Mouse (Mus musculus): ENCODE data around the gene Syn1. TPM values are rescaled to one million over a fixed set of nuclear protein-coding genes. Genes with fewer than 3 reads are reported as not detected.
A peak's percentile ranks its signal among the peaks of the same experiment; 100 is the strongest.

Gene Syn1
- total RNA-seq, 2 experiments from 2014 or later, result 542 to 553 TPM

- Histone ChIP-seq H3K4me3 (no peak overlapping the region), H3K27ac (peak overlapping the region; percentile 36; the same call in 1 of the 2 replicates)
- TF ChIP-seq CTCF (IDR thresholded peaks at IDR 0.05), result no peak
- intact Hi-C loops (cut with DNase I), result no loop called here
- no peak for DNase-seq (ENCODE audit: extremely low spot score in 1 of 2, low spot score in 2 of 2)
Observed at GRCm38 (mm10) chrX:20862105-20863065, 58.4 kb downstream of the Syn1 start.

- Histone ChIP-seq H3K27ac (no peak overlapping the region), H3K4me3 (no peak overlapping the region)
- DNase-seq (ENCODE audit: extremely low spot score in 1 of 2, low spot score in 2 of 2), result no peak
- TF ChIP-seq CTCF (IDR thresholded peaks at IDR 0.05), result no peak
- intact Hi-C loops (cut with DNase I), result no loop called here
Observed at GRCm38 (mm10) chrX:20861453-20862104, 59.2 kb downstream of the Syn1 start.

- DNase-seq (ENCODE audit: extremely low spot score in 1 of 2, low spot score in 2 of 2), result no peak
- no peak overlapping the region for H3K4me3 ChIP-seq
- no peak overlapping the region for H3K27ac ChIP-seq
- no peak for TF ChIP-seq CTCF (IDR thresholded peaks at IDR 0.05)
- intact Hi-C loops (cut with DNase I), result no loop called here
Observed at GRCm38 (mm10) chrX:20853794-20854193, 67.0 kb downstream of the Syn1 start.

GRCm38 (mm10) chrX:20848256-20848984, 72.4 kb downstream of the Syn1 start:
- peak overlapping the region; percentile 88 for H3K27ac ChIP-seq
- intact Hi-C loops (cut with DNase I), result no loop called here
- DNase-seq (ENCODE audit: extremely low spot score in 1 of 2, low spot score in 2 of 2), result peak; percentile 77 to 88
- H3K4me3 ChIP-seq, result peak overlapping the region; percentile 68
- no peak for TF ChIP-seq CTCF (IDR thresholded peaks at IDR 0.05)

- TF ChIP-seq CTCF (IDR thresholded peaks at IDR 0.05), result no peak
- Histone ChIP-seq H3K4me3 (peak overlapping the region; percentile 31), H3K27ac (peak overlapping the region; percentile 85)
- intact Hi-C loops (cut with DNase I), result no loop called here
- no peak for DNase-seq (ENCODE audit: extremely low spot score in 1 of 2, low spot score in 2 of 2)
Observed at GRCm38 (mm10) chrX:20847816-20848215, 73.0 kb downstream of the Syn1 start.

- DNase-seq (ENCODE audit: extremely low spot score in 1 of 2, low spot score in 2 of 2), result no peak
- intact Hi-C loops (cut with DNase I), result no loop called here
- 0 out of 2 replicates have a peak overlapping the region, but pooled peaks have one; percentile 85 for H3K27ac ChIP-seq
- H3K4me3 ChIP-seq, result no peak overlapping the region
- no peak for TF ChIP-seq CTCF (IDR thresholded peaks at IDR 0.05)
Observed at GRCm38 (mm10) chrX:20847232-20847631, 73.6 kb downstream of the Syn1 start.

GRCm38 (mm10) chrX:20828934-20829333, 91.9 kb downstream of the Syn1 start:
- intact Hi-C loops (cut with DNase I), result loop anchor here (1.0 to 5.0 kb wide), 2 partner anchors 43 to 92 kb away; partner anchors contain the start of genes Syn1 and Timp1
- Histone ChIP-seq H3K27ac (peak overlapping the region; percentile 63; the same call in 1 of the 2 replicates), H3K4me3 (no peak overlapping the region)
- peak; percentile 56 to 70 for DNase-seq (ENCODE audit: extremely low spot score in 1 of 2, low spot score in 2 of 2)
- TF ChIP-seq CTCF (IDR thresholded peaks at IDR 0.05), result peak; percentile 57

- TF ChIP-seq CTCF (IDR thresholded peaks at IDR 0.05), result no peak; the same call in none of the 2 replicates
- intact Hi-C loops (cut with DNase I), result loop anchor here (2.0 kb wide), 1 partner anchor 157 kb away; no protein-coding TSS in a partner anchor
- peak in 1 of 2 experiments; percentile 22 for DNase-seq (ENCODE audit: extremely low spot score in 1 of 2, low spot score in 2 of 2)
Observed at GRCm38 (mm10) chrX:20819708-20820426, 100.9 kb downstream of the Syn1 start.

GRCm38 (mm10) chrX:20819204-20819628, 101.6 kb downstream of the Syn1 start:
- Histone ChIP-seq H3K27ac (peak overlapping the region; percentile 83), H3K4me3 (peak overlapping the region; percentile 45)
- intact Hi-C loops (cut with DNase I), result loop anchor here (2.0 kb wide), 1 partner anchor 156 kb away; no protein-coding TSS in a partner anchor
- peak; percentile 65 for TF ChIP-seq CTCF (IDR thresholded peaks at IDR 0.05)
- peak; percentile 69 to 79 for DNase-seq (ENCODE audit: extremely low spot score in 1 of 2, low spot score in 2 of 2)

More at GRCm38 (mm10) chrX:20819708-20820426, 100.9 kb downstream of the Syn1 start:
- Histone ChIP-seq H3K27ac (peak overlapping the region; percentile 83), H3K4me3 (peak overlapping the region; percentile 45)

GRCm38 (mm10) chrX:20816974-20817373, 103.8 kb downstream of the Syn1 start:
- no peak for TF ChIP-seq CTCF (IDR thresholded peaks at IDR 0.05)
- no peak overlapping the region for H3K27ac ChIP-seq
- no peak overlapping the region for H3K4me3 ChIP-seq
- intact Hi-C loops (cut with DNase I), result no loop called here
- peak; percentile 16 to 22 for DNase-seq (ENCODE audit: extremely low spot score in 1 of 2, low spot score in 2 of 2)

Small RNAs within 50 kb of the gene (microRNA-seq; reads per million reads assigned to microRNA genes)
- gene Gm24824 (0 reads per million in 2 experiments), gene Mir5617 (8.6 to 9.5 reads per million in 2 experiments)

Other genes with a start within 250 kb of the Syn1 start
- 100 to 1,000 TPM; 252 to 273 TPM for gene Cdk16, start 233.1 kb downstream of the Syn1 start, total RNA-seq (2021)
- gene Usp11, start 217.1 kb downstream of the Syn1 start, total RNA-seq (2021), result 100 to 1,000 TPM; 103 to 106 TPM
- gene Araf, start 123.2 kb downstream of the Syn1 start, total RNA-seq (2021), result 100 to 1,000 TPM; 172 to 180 TPM
- gene Timp1, start 50.8 kb downstream of the Syn1 start, total RNA-seq (2021), result 1 to 10 TPM; 1.0 to 1.3 TPM
- gene Cfp, start 10.6 kb upstream of the Syn1 start, total RNA-seq (2021), result 10 to 100 TPM; 15.9 to 19.1 TPM
- 10 to 100 TPM; 55.4 to 56.8 TPM for gene Elk1, start 29.6 kb upstream of the Syn1 start, total RNA-seq (2021)
- 10 to 100 TPM; 10.3 to 12.9 TPM for gene Uxt, start 41.0 kb upstream of the Syn1 start, total RNA-seq (2021)
- 10 to 100 TPM in 1 of 2 experiments, 1 to 10 TPM in 1; 9.0 to 10.1 TPM for gene Zfp182, start 141.3 kb upstream of the Syn1 start, total RNA-seq (2021)
- not detected for gene Spaca5, start 147.4 kb upstream of the Syn1 start, total RNA-seq (2021)
- gene Zfp300, start 168.5 kb upstream of the Syn1 start, total RNA-seq (2021), result 1 to 10 TPM; 3.1 to 4.1 TPM
- gene Ssxa1, start 194.8 kb upstream of the Syn1 start, total RNA-seq (2021), result not detected